Mouse (Mus musculus) small intestine, adult 2 months (tissue): ENCODE data around the gene Hipk2. TPM values are rescaled to one million over a fixed set of nuclear protein-coding genes. Genes with fewer than 3 reads are reported as not detected.

Experiments
- H3K27ac ChIP-seq: fragments of 200-500 bp; 2 replicates; pipeline ENCODE4 v1.5.1; 2012; ENCODE audit warnings: low read depth, low read length, control low read depth, inconsistent platforms; ENCODE audit not compliant: insufficient read depth
- H3K27me3 ChIP-seq: fragments of 200-500 bp; 2 replicates; pipeline ENCODE4 v1.6.1; 2012; ENCODE audit warnings: mild to moderate bottlenecking, moderate library complexity, low read length, inconsistent platforms; ENCODE audit not compliant: control insufficient read depth, insufficient read depth
- H3K36me3 ChIP-seq: fragments of 200-500 bp; 2 replicates; pipeline ENCODE4 v1.6.1; 2012; ENCODE audit warnings: mild to moderate bottlenecking, low read length, control low read depth, inconsistent platforms; ENCODE audit not compliant: control insufficient read depth, insufficient read depth
- H3K4me1 ChIP-seq: fragments of 200-500 bp; 2 replicates; pipeline ENCODE4 v1.6.1; 2012; ENCODE audit warnings: low read length, inconsistent platforms, mixed read lengths; ENCODE audit not compliant: control insufficient read depth, insufficient read depth, insufficient read length
- H3K4me3 ChIP-seq: fragments of 200-500 bp; 2 replicates; pipeline ENCODE4 v1.5.1; 2012; ENCODE audit warnings: low read depth, mild to moderate bottlenecking, control low read depth, inconsistent platforms, low read length, moderate library complexity
- CTCF ChIP-seq: fragments of 200-500 bp; IDR thresholded peaks from 2 replicates; pipeline ENCODE4 v1.5.1; 2012; ENCODE audit warnings: low read depth, mild to moderate bottlenecking, control low read depth, inconsistent platforms, low read length, moderate library complexity, mixed read lengths; ENCODE audit not compliant: insufficient replicate concordance, insufficient read length; ENCODE audit errors: extremely low read depth
- POLR2A ChIP-seq: fragments of 200-500 bp; IDR thresholded peaks from 2 replicates; pipeline ENCODE4 v1.6.1; 2012; ENCODE audit warnings: low read depth, mild to moderate bottlenecking, control low read depth, inconsistent platforms, low read length, moderate library complexity
- WGBS: fragments of 180-500 bp; shearing (Covaris S2); methylation state at CpG from one replicate; pipeline ENCODE4 v1.1.7; 2018; 5-methylcytosine and 5-hydroxymethylcytosine counted together
- polyA plus RNA-seq: library from polyadenylated mRNA; depleted of rRNA; stranded (reverse); fragments of >200 nt; gene quantifications from 2 replicates; pipeline ENCODE4 v1.2.3, GENCODE M21; 2012

Hipk2 gene
- polyA plus RNA-seq, 1 experiment: 74.7 TPM

GRCm38 (mm10) chr6:38796388-38796787 lies 79.6 kb downstream of the Hipk2 start:
- WGBS: 95% methylated on average over 1 of the region's 1 CpGs
- H3K36me3 ChIP-seq: peaks cover 4% of the 10 kb centered on the region; the same call in 1 of the 2 replicates
- no peak overlapping the region for H3K4me3 ChIP-seq
- H3K27me3 ChIP-seq: no peaks in the 10 kb centered on the region
- TF ChIP-seq POLR2A: no peak
- no peak for TF ChIP-seq CTCF
- H3K27ac ChIP-seq: no peak overlapping the region
- H3K4me1 ChIP-seq: no peaks in the 10 kb centered on the region

- Histone ChIP-seq H3K27me3 (no peaks in the 10 kb centered on the region), H3K27ac (no peak overlapping the region), H3K4me1 (no peaks in the 10 kb centered on the region), H3K36me3 (peaks cover 6% of the 10 kb centered on the region; the same call in 1 of the 2 replicates), H3K4me3 (no peak overlapping the region)
- 67% methylated on average over 3 of the region's 3 CpGs for WGBS
- TF ChIP-seq POLR2A (no peak), CTCF (no peak)
Measured at GRCm38 (mm10) chr6:38795096-38795816, 80.7 kb downstream of the Hipk2 start.

- H3K4me3 ChIP-seq: no peak overlapping the region
Measured at GRCm38 (mm10) chr6:38792966-38793365, 83.0 kb downstream of the Hipk2 start.

GRCm38 (mm10) chr6:38789221-38789810 lies 86.6 kb downstream of the Hipk2 start:
- H3K4me3 ChIP-seq: no peak overlapping the region
- no peak overlapping the region for H3K27ac ChIP-seq
- H3K27me3 ChIP-seq: no peaks in the 10 kb centered on the region
- H3K36me3 ChIP-seq: peaks cover 5% of the 10 kb centered on the region
- TF ChIP-seq POLR2A (no peak), CTCF (no peak)
- whole genome bisulfite sequencing: 77% methylated on average over 5 of the region's 5 CpGs
- H3K4me1 ChIP-seq: peaks cover 3% of the 10 kb centered on the region; the same call in 1 of the 2 replicates

More at GRCm38 (mm10) chr6:38792966-38793365, 83.0 kb downstream of the Hipk2 start:
- Histone ChIP-seq H3K27ac (no peak overlapping the region), H3K36me3 (peaks cover 7% of the 10 kb centered on the region), H3K4me1 (no peaks in the 10 kb centered on the region), H3K27me3 (no peaks in the 10 kb centered on the region)
- WGBS: 75% methylated on average over 3 of the region's 3 CpGs
- no peak for TF ChIP-seq CTCF
- no peak for TF ChIP-seq POLR2A

- TF ChIP-seq CTCF (no peak), POLR2A (no peak)
- 68% methylated on average over 6 of the region's 6 CpGs for WGBS
- H3K4me3 ChIP-seq: no peak overlapping the region
- no peaks in the 10 kb centered on the region for H3K27me3 ChIP-seq
- peaks cover 4% of the 10 kb centered on the region for H3K36me3 ChIP-seq
- peaks cover 3% of the 10 kb centered on the region; the same call in 1 of the 2 replicates for H3K4me1 ChIP-seq
- no peak overlapping the region for H3K27ac ChIP-seq
Measured at GRCm38 (mm10) chr6:38787811-38788509, 88.0 kb downstream of the Hipk2 start.

GRCm38 (mm10) chr6:38787134-38787533 lies 88.8 kb downstream of the Hipk2 start:
- Histone ChIP-seq H3K27me3 (no peaks in the 10 kb centered on the region), H3K36me3 (peaks cover 4% of the 10 kb centered on the region), H3K27ac (no peak overlapping the region), H3K4me3 (no peak overlapping the region), H3K4me1 (peaks cover 3% of the 10 kb centered on the region; the same call in 1 of the 2 replicates)
- 14% methylated on average over 1 of the region's 1 CpGs for WGBS
- TF ChIP-seq CTCF (no peak), POLR2A (no peak)

- H3K4me1 ChIP-seq: peaks cover 3% of the 10 kb centered on the region; the same call in 1 of the 2 replicates
- TF ChIP-seq CTCF (no peak), POLR2A (no peak)
- H3K27ac ChIP-seq: no peak overlapping the region
- WGBS: 37% methylated on average over 1 of the region's 1 CpGs
- no peaks in the 10 kb centered on the region for H3K27me3 ChIP-seq
- H3K36me3 ChIP-seq: peaks cover 3% of the 10 kb centered on the region; the same call in 1 of the 2 replicates
- no peak overlapping the region for H3K4me3 ChIP-seq
Measured at GRCm38 (mm10) chr6:38785747-38786146, 90.2 kb downstream of the Hipk2 start.
